4 mouse cellular contexts compared by ENCODE assay signal in genomic region chr3:131524210-131524609, GRCm38 (mm10).
"Had no signal": no experiment of that assay in that cellular context is flagged by ENCODE, and none has a peak within 500 bp of the region (broad histone marks: within the 10 kb centered on the region; RNA-seq: fewer than 3 reads in every experiment).

No protein-coding gene starts in this region.

- DNase-seq: kidney, adult 11 months; layer of hippocampus, adult 9-11 months had no signal

- ATAC-seq: hindbrain, embryonic 16.5 days; liver, embryonic 12.5 days had no signal
